Mouse (Mus musculus) left cerebral cortex, postnatal 36 days (tissue): Measurements from ENCODE around the gene B230104I21Rik. TPM values are rescaled to one million over a fixed set of nuclear protein-coding genes. Genes with fewer than 3 reads are reported as not detected.

Experiments used
- DNase-seq, 2 experiments: peaks; one replicate each; pipeline ENCODE4 v3.0.0; 2021 to 2022; ENCODE audit warnings: low spot score in 2 of 2, mixed read lengths in 1 of 2
- intact Hi-C: fragments of 180-260 bp; cut with DNase I; formaldehyde crosslinking; loops from one replicate; pipeline ENCODE4 v1.15.1; 2025
- total RNA-seq, 2 experiments: library from RNA; stranded (reverse); gene quantifications; 2 replicates each; pipeline ENCODE4 v1.2.3; 2021

Gene B230104I21Rik
- total RNA-seq, 2 experiments from 2014 or later = not detected

GRCm38 (mm10) chr4:154389641-154390040, 53.7 kb downstream of the B230104I21Rik start:
- no peak for DNase-seq
- intact Hi-C loops = loop anchor here (5.0 kb wide), 1 partner anchor 62 kb away; no protein-coding TSS in a partner anchor

- DNase-seq = no peak
- intact Hi-C loops = loop anchor here (5.0 kb wide), 1 partner anchor 63 kb away; no protein-coding TSS in a partner anchor
These were observed 54.6 kb downstream of the B230104I21Rik start for GRCm38 (mm10) chr4:154390333-154391080.

- intact Hi-C loops = loop anchor here (5.0 kb wide), 1 partner anchor 65 kb away; no protein-coding TSS in a partner anchor
- DNase-seq = no peak
These were observed 56.7 kb downstream of the B230104I21Rik start for GRCm38 (mm10) chr4:154392641-154393040.

GRCm38 (mm10) chr4:154393196-154394122, 57.5 kb downstream of the B230104I21Rik start:
- intact Hi-C loops = loop anchor here (5.0 kb wide), 1 partner anchor 66 kb away; no protein-coding TSS in a partner anchor
- DNase-seq = no peak

- intact Hi-C loops = loop anchor here (5.0 kb wide), 1 partner anchor 67 kb away; no protein-coding TSS in a partner anchor
- no peak for DNase-seq
These were observed 58.3 kb downstream of the B230104I21Rik start for GRCm38 (mm10) chr4:154394123-154394722.

GRCm38 (mm10) chr4:154396652-154397301, 60.9 kb downstream of the B230104I21Rik start:
- no peak for DNase-seq
- intact Hi-C loops = no loop called here

Other genes starting within 250 kb of the B230104I21Rik start
- gene Trp73, start 195.9 kb upstream of the B230104I21Rik start, total RNA-seq = under 1 TPM; 0.27 to 0.32 TPM
- gene Wrap73, start 193.8 kb upstream of the B230104I21Rik start, total RNA-seq = 10 to 100 TPM; 29.3 to 31.0 TPM
- gene Tprgl, start 175.5 kb upstream of the B230104I21Rik start, total RNA-seq = 100 to 1,000 TPM; 156 to 182 TPM
- gene Megf6, start 165.4 kb upstream of the B230104I21Rik start, total RNA-seq = 1 to 10 TPM; 3.4 to 3.9 TPM
- under 1 TPM; 0.59 to 0.62 TPM for gene Arhgef16, start 34.5 kb upstream of the B230104I21Rik start, total RNA-seq